Mouse (Mus musculus) embryonic facial prominence, embryonic 14.5 days (tissue): Measurements from ENCODE around the gene Plekhh3. TPM values are rescaled to one million over a fixed set of nuclear protein-coding genes. Genes with fewer than 3 reads are reported as not detected.
A peak's percentile ranks its signal among the peaks of the same experiment; 100 is the strongest.
"Not testable (repeated sequence)": the region's sequence is repeated elsewhere in the genome, so short reads cannot be mapped to it uniquely, and the experiment has no call there.

Experiments
- ATAC-seq: fragments of 200-750 bp; cut with Nextera tagmentation; 2 replicates; pipeline ENCODE4 v1.8.0; 2017; ENCODE audit warnings: low read depth, moderate number of reproducible peaks, moderate TSS enrichment
- DNase-seq: peaks from one replicate; pipeline ENCODE4 v3.0.0-alpha.2; 2015; ENCODE audit warnings: low spot score
- H3K27ac ChIP-seq: fragments of 300-500 bp; sonication (generic); replicated peaks from 2 replicates; pipeline ENCODE4 v1.5.1; 2014; ENCODE audit warnings: low read depth, mild to moderate bottlenecking, low read length, moderate library complexity
- H3K27me3 ChIP-seq: fragments of 300-500 bp; sonication (generic); replicated peaks from 2 replicates; pipeline ENCODE4 v1.6.1; 2014; ENCODE audit warnings: low read length; ENCODE audit not compliant: control insufficient read depth, insufficient read depth
- H3K36me3 ChIP-seq: fragments of 300-500 bp; sonication (generic); 2 replicates; pipeline ENCODE4 v1.6.1; 2014; ENCODE audit warnings: low read length, mixed read lengths; ENCODE audit not compliant: control insufficient read depth, insufficient read depth
- H3K4me1 ChIP-seq: fragments of 300-500 bp; sonication (generic); 2 replicates; pipeline ENCODE4 v1.6.1; 2014; ENCODE audit warnings: antibody characterized with exemption, low read length; ENCODE audit not compliant: control insufficient read depth, insufficient read depth
- H3K4me2 ChIP-seq: fragments of 300-500 bp; sonication (generic); 2 replicates; pipeline ENCODE4 v1.6.1; 2014; ENCODE audit warnings: low read depth, mild to moderate bottlenecking, low read length, moderate library complexity, mixed read lengths
- H3K4me3 ChIP-seq: fragments of 300-500 bp; sonication (generic); 2 replicates; pipeline ENCODE4 v1.5.1; 2014; ENCODE audit warnings: low read depth, mild to moderate bottlenecking, low read length
- H3K9ac ChIP-seq: fragments of 300-500 bp; sonication (generic); 2 replicates; pipeline ENCODE4 v1.6.1; 2014; ENCODE audit warnings: low read depth, mild to moderate bottlenecking, low read length, moderate library complexity, mixed read lengths
- H3K9me3 ChIP-seq: fragments of 300-500 bp; sonication (generic); 2 replicates; pipeline ENCODE4 v1.6.1; 2016; ENCODE audit warnings: low read length; ENCODE audit not compliant: control insufficient read depth
- WGBS: fragments of 180-500 bp; shearing (Covaris S2); extraction: QIAGEN DNeasy Blood & Tissue Kit; methylation state at CpG from one replicate; pipeline ENCODE4 v1.1.7; 2014; 5-methylcytosine and 5-hydroxymethylcytosine counted together
- polyA plus RNA-seq: library from polyadenylated mRNA; unstranded; fragments of >200 nt; fragmentation: Nextera tagmentation; extraction: Ambion mirVana; gene quantifications from 2 replicates; pipeline ENCODE4 v1.2.1, GENCODE M21; 2014

Gene Plekhh3
- polyA plus RNA-seq, 1 experiment from 2014 or later: 17.7 TPM

- WGBS: 20% methylated on average over 42 of the region's 49 CpGs
- peaks cover 66% of the 10 kb centered on the region for H3K36me3 ChIP-seq
Observed at GRCm38 (mm10) chr11:101163476-101164350, 7.4 kb downstream of the Plekhh3 start.

GRCm38 (mm10) chr11:101162772-101163171, 8.4 kb downstream of the Plekhh3 start:
- Histone ChIP-seq H3K4me3 (no peak overlapping the region), H3K9ac (no peak overlapping the region), H3K4me2 (no peak overlapping the region), H3K4me1 (peaks cover 6% of the 10 kb centered on the region; the same call in 1 of the 2 replicates), H3K36me3 (peaks cover 64% of the 10 kb centered on the region), H3K9me3 (no peaks in the 10 kb centered on the region), H3K27ac (no peak overlapping the region), H3K27me3 (peaks cover 52% of the 10 kb centered on the region)
- DNase-seq (no peak), ATAC-seq (no peak)
- WGBS: 74% methylated on average over 5 of the region's 5 CpGs

More at GRCm38 (mm10) chr11:101163476-101164350, 7.4 kb downstream of the Plekhh3 start:
- H3K9ac ChIP-seq: peak overlapping the region; percentile 55
- peak overlapping the region; percentile 39 for H3K4me3 ChIP-seq
- no peak overlapping the region for H3K27ac ChIP-seq
- H3K27me3 ChIP-seq: peaks cover 62% of the 10 kb centered on the region
- DNase-seq: no peak
- peaks cover 8% of the 10 kb centered on the region for H3K4me1 ChIP-seq
- H3K9me3 ChIP-seq: no peaks in the 10 kb centered on the region
- ATAC-seq: no peak
- H3K4me2 ChIP-seq: peak overlapping the region; percentile 63

GRCm38 (mm10) chr11:101162301-101162700, 8.8 kb downstream of the Plekhh3 start:
- peaks cover 59% of the 10 kb centered on the region for H3K36me3 ChIP-seq
- peaks cover 47% of the 10 kb centered on the region for H3K27me3 ChIP-seq
- ATAC-seq: no peak
- peaks cover 6% of the 10 kb centered on the region; the same call in 1 of the 2 replicates for H3K4me1 ChIP-seq
- H3K27ac ChIP-seq: no peak overlapping the region
- 61% methylated on average over 5 of the region's 5 CpGs for WGBS
- H3K9ac ChIP-seq: no peak overlapping the region
- no peak overlapping the region for H3K4me2 ChIP-seq
- H3K4me3 ChIP-seq: no peak overlapping the region
- H3K9me3 ChIP-seq: no peaks in the 10 kb centered on the region
- DNase-seq: no peak

GRCm38 (mm10) chr11:101161551-101161950, 9.6 kb downstream of the Plekhh3 start:
- Histone ChIP-seq H3K27me3 (peaks cover 40% of the 10 kb centered on the region), H3K4me3 (no peak overlapping the region), H3K4me1 (peaks cover 6% of the 10 kb centered on the region; the same call in 1 of the 2 replicates), H3K9me3 (no peaks in the 10 kb centered on the region), H3K27ac (no peak overlapping the region), H3K4me2 (no peak overlapping the region), H3K9ac (no peak overlapping the region), H3K36me3 (peaks cover 52% of the 10 kb centered on the region)
- ATAC-seq: no peak
- 88% methylated on average over 15 of the region's 15 CpGs for WGBS
- no peak for DNase-seq

GRCm38 (mm10) chr11:101160981-101161505, 10.1 kb downstream of the Plekhh3 start:
- H3K4me2 ChIP-seq, ATAC-seq, H3K4me1 ChIP-seq, DNase-seq, H3K27ac ChIP-seq, H3K9me3 ChIP-seq, H3K4me3 ChIP-seq, H3K9ac ChIP-seq: not testable (repeated sequence)
- peaks cover 35% of the 10 kb centered on the region for H3K27me3 ChIP-seq
- H3K36me3 ChIP-seq: peaks cover 47% of the 10 kb centered on the region
- WGBS: 75% methylated on average over 4 of the region's 8 CpGs

- Histone ChIP-seq H3K4me1 (peaks cover 10% of the 10 kb centered on the region; the same call in 1 of the 2 replicates), H3K27me3 (peaks cover 26% of the 10 kb centered on the region), H3K36me3 (peaks cover 38% of the 10 kb centered on the region)
- not testable (repeated sequence) for H3K9me3 ChIP-seq, H3K9ac ChIP-seq, H3K4me2 ChIP-seq, H3K27ac ChIP-seq, DNase-seq, H3K4me3 ChIP-seq, ATAC-seq
- WGBS: 81% methylated on average over 8 of the region's 10 CpGs
Observed at GRCm38 (mm10) chr11:101160151-101160550, 11.0 kb downstream of the Plekhh3 start.

- peaks cover 4% of the 10 kb centered on the region; the same call in 1 of the 2 replicates for H3K4me1 ChIP-seq
- 3% methylated on average over 22 of the region's 36 CpGs for WGBS
Observed at GRCm38 (mm10) chr11:101155728-101156371, 15.3 kb downstream of the Plekhh3 start, which contains the start of gene Tubg2. Gene Tubg2 (plus strand): TSS chr11:101155907.

GRCm38 (mm10) chr11:101155151-101155550, 16.0 kb downstream of the Plekhh3 start:
- H3K4me2 ChIP-seq: peak overlapping the region; percentile 63; the same call in 1 of the 2 replicates
- no peak overlapping the region for H3K9ac ChIP-seq
- WGBS: 75% methylated on average over 6 of the region's 6 CpGs
- H3K36me3 ChIP-seq: no peaks in the 10 kb centered on the region
- H3K4me3 ChIP-seq: no peak overlapping the region
- H3K4me1 ChIP-seq: peaks cover 4% of the 10 kb centered on the region; the same call in 1 of the 2 replicates
- H3K9me3 ChIP-seq: no peaks in the 10 kb centered on the region
- ATAC-seq (no peak), DNase-seq (no peak)
- no peaks in the 10 kb centered on the region for H3K27me3 ChIP-seq
- H3K27ac ChIP-seq: no peak overlapping the region

More at GRCm38 (mm10) chr11:101155728-101156371, 15.3 kb downstream of the Plekhh3 start, which contains the start of gene Tubg2:
- DNase-seq (peak; percentile 88), ATAC-seq (peak; percentile 89)
- Histone ChIP-seq H3K4me2 (peak within 1 kb of the TSS; percentile 63), H3K27me3 (no peaks in the 10 kb centered on the region), H3K4me3 (peak within 1 kb of the TSS; percentile 38), H3K9me3 (no peaks in the 10 kb centered on the region), H3K9ac (peak within 1 kb of the TSS; percentile 62), H3K36me3 (no peaks in the 10 kb centered on the region), H3K27ac (peak within 1 kb of the TSS; percentile 66; the same call in 1 of the 2 replicates)
